Mouse (Mus musculus): ENCODE results near the gene Rnf180.

The Rnf180 gene

DNA sequence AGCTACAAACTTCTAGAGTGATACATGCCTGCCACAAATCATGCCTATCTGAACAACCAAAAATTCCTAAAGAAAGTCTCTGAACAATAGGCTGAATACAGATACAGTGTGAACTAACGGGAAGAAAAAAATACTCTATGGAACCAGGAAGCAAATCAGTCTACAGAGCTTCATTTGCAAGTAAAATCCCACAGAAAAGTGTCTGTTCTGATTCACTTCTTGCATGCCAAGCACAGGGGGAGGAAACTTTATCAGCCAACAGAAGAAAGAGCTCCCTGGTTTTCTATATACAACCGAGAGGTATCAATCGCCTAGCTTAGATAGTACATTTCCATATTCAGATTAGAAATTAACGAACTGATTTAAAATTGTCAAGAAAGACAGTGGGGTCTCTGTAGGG lies 43.8 kb downstream of the Rnf180 start:
- 35% methylated on average over 4 of the region's 4 CpGs for WGBS

GRCm38 (mm10) chr13:105250264-105250663 lies 44.4 kb downstream of the Rnf180 start:
- 59% methylated on average over 9 of the region's 9 CpGs for WGBS

DNA sequence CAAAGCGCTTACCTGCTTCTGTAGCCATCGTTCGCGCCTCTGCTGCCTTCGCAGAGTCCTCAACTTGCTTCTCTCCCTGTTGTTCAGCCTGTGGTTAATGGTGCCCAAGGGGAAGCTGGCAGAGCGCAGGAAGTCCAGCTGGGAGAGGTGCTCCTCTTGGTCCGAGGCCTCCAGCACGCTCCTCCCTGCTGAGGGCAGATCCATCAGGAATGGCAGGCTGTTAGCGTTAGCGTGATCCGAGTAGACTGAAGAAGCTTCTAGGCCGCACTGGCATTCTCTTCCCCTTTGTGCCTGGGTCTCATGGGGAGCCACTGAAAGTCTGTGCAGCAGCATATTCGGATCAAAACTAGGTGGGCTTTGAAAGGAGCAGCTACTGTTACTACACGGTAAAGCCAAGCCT lies 45.0 kb downstream of the Rnf180 start:
- 71% methylated on average over 14 of the region's 14 CpGs for WGBS

- 77% methylated on average over 6 of the region's 6 CpGs for WGBS
These were observed 46.9 kb downstream of the Rnf180 start for GRCm38 (mm10) chr13:105247691-105248090.

- 31% methylated on average over 2 of the region's 2 CpGs for WGBS
These were observed 53.8 kb downstream of the Rnf180 start for GRCm38 (mm10) chr13:105240810-105241209.

- WGBS, result 71% methylated on average over 4 of the region's 4 CpGs
These were observed 67.5 kb downstream of the Rnf180 start for GRCm38 (mm10) chr13:105227126-105227525.

DNA sequence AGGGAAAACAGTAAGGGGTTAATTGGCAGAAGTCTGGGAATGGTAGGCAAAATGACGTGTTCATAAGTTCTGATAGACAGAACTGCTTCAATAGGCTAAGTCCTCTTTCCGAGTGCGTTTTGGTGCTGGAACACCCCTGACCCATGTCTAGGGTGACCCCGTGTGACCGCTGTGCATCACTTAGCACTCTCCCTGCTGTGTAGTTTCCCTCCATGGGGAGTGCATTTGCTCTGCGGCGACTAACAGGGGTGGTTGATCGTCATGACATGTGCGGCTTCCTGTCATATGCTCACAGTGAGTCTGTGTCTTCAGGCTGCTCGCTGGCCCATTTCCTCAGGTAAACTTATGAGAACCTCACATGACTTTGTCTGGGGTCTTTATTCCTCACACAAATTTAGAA lies 70.6 kb downstream of the Rnf180 start:
- 52% methylated on average over 10 of the region's 10 CpGs for WGBS

DNA sequence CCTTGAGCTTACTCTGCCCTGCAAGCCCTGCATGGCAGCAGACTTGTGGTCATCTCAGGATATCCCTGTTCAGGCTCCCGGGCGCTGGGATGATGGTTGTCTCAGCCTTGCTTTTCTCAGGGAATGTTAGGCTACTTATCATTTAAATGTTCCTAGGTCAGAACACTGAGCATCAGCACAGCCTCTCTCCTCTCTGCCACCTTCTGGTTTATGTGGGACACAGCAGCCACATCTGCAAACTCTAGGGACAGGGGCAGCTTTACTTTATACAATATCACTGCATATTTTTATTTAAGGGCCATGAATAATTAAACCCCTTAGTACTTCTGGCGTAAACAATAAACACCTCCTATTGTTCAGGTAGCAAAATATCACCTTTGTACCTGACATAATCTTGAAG lies 71.5 kb downstream of the Rnf180 start:
- WGBS, result 77% methylated on average over 3 of the region's 3 CpGs

- WGBS, result 95% methylated on average over 5 of the region's 5 CpGs
These were observed 72.4 kb downstream of the Rnf180 start for GRCm38 (mm10) chr13:105222016-105222725.

- WGBS, result 61% methylated on average over 3 of the region's 3 CpGs
These were observed 83.9 kb downstream of the Rnf180 start for GRCm38 (mm10) chr13:105210746-105211145.

GRCm38 (mm10) chr13:105203851-105204250 lies 90.8 kb downstream of the Rnf180 start:
- WGBS, result 70% methylated on average over 3 of the region's 3 CpGs

DNA sequence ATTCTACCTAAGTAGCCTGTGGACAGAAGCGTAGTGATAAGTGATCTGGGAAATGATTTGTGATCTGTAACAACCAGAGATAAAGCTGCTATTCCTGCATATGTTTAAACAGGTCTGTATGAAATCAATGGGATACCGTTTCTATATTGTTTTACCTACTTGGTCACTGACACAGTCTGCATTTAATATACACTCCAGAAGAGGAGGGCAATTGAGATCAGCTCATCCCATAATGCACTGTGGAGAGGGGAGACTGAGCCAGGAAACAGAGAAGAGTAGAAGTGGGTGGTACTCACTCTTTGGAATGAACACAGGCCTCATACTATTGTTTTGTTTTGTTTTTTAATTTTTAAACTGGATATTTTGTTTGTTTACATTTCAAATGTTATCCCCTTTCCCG lies 96.0 kb downstream of the Rnf180 start:
- WGBS, result 87% methylated on average over 3 of the region's 3 CpGs

GRCm38 (mm10) chr13:105198028-105198427 lies 96.6 kb downstream of the Rnf180 start:
- WGBS, result 61% methylated on average over 3 of the region's 3 CpGs

GRCm38 (mm10) chr13:105193583-105193982 lies 101.0 kb downstream of the Rnf180 start:
- WGBS, result 34% methylated on average over 7 of the region's 7 CpGs

DNA sequence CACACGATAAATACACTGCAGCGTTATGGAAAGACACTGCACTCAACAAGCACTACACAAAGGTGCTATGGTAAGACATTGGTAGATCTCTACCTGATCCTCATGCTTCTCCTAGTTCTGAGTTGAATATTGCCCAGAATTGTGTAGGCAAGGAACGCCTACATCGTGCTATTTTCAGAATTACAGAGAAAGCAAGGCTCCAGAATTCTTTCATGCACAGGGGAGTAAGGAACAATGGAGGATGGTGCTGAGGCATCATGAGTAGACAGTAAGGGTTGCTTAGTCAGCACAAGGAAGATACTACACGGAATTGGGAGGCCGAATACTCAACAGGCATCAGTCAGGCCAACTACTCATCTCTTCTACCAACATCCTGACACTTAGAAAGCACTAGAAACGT lies 105.9 kb downstream of the Rnf180 start:
- 57% methylated on average over 7 of the region's 7 CpGs for WGBS

- WGBS, result 68% methylated on average over 5 of the region's 5 CpGs
These were observed 113.8 kb downstream of the Rnf180 start for GRCm38 (mm10) chr13:105180781-105181180.

- WGBS, result 73% methylated on average over 6 of the region's 6 CpGs
These were observed 129.2 kb downstream of the Rnf180 start for GRCm38 (mm10) chr13:105165441-105165840.

GRCm38 (mm10) chr13:105153955-105154354 lies 140.7 kb downstream of the Rnf180 start:
- WGBS, result 61% methylated on average over 4 of the region's 4 CpGs

DNA sequence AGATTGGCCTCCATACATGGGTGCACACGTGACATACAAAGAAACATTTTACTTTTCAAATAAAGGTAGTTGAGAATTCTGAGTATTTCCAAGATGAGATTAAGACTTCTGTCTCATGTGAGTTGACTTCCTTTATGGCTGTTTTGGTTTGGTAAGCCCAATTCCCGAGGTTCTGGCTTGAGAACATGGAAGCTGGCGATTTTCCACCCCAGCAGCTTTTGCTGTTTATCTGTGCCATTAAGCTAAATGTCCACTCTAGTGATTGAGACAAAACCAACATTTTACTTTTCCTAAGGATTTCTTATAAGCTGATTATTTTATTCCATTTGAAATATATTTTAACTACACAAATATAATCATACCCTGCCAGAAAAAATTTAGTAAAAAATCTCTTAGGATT lies 144.6 kb downstream of the Rnf180 start:
- 84% methylated on average over 3 of the region's 3 CpGs for WGBS

- 73% methylated on average over 4 of the region's 4 CpGs for WGBS
These were observed 146.7 kb downstream of the Rnf180 start for GRCm38 (mm10) chr13:105147795-105148418.

DNA sequence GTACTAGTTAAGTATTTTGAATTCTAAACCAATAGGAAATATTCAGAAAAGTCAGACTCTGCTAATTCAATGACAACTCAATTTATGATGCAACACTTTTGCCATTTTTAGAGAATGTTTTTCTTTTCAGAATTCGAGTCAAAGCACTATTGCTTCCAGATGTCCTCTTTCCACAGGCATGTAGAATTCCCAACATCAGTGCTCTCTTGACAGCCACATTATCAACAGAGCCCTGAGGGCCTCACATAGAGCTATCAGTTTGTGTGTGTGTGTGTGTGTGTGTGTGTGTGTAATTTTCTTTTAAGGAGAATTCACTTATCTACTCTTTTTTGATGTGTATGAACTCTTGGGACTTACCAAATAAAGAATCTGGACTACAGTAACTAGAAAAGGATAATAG lies 147.8 kb downstream of the Rnf180 start:
- 43% methylated on average over 1 of the region's 1 CpGs for WGBS

DNA sequence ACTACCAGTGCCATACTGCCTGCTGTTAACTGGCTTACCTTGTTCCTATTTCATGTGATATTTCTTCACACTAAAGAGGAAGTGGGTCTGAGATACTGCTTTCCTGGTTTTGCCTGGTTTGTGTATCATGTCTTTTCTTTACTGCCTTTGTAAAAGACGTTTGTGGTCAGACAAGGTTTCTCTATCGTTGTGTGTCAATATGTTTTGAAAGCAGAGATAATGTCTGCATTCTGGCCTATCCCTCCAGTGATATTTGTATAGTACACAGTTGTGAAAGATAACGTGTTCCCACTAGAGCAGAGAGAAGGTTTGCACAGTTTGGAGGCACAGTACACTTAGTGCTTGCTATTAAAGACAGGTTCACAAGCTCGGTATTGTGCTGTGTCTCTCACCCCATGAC lies 154.7 kb downstream of the Rnf180 start:
- WGBS, result 83% methylated on average over 4 of the region's 4 CpGs

- 78% methylated on average over 5 of the region's 5 CpGs for WGBS
These were observed 160.2 kb downstream of the Rnf180 start for GRCm38 (mm10) chr13:105134397-105134796.

DNA sequence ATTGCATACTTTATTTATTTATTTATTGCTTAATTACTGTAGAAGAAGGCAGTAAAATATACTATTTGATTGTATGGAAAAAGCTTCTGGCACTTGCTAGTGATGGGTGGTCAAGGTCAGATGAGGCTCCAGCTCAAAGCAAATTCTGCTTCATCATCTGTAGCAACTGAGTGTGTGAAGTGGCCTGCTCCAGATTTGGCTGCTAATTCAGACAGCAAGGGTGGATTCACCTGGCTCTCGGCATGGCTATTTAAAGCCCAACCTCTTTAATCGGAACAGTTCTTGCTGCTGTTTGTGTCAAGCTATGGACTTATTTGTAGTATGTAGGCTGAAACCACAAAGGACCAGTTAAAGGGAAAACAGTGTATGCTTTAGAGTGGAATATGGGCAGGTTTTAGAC lies 161.8 kb downstream of the Rnf180 start:
- WGBS, result 65% methylated on average over 2 of the region's 2 CpGs

All from cerebral cortex, adult 2 months (tissue).